Mouse (Mus musculus) thymus, adult 18-20 months (tissue): ENCODE results near the gene Atpaf2.
A peak's percentile ranks its signal among the peaks of the same experiment; 100 is the strongest.

Experiments
- DNase-seq, 2 experiments: peaks; one replicate each; pipeline ENCODE4 v3.0.0; 2022; ENCODE audit warnings: mixed read lengths in 2 of 2

The Atpaf2 gene

GRCm38 (mm10) chr11:60391346-60391745 is 26.9 kb downstream of the Atpaf2 start:
- no peak for DNase-seq

- DNase-seq: no peak
Observed at GRCm38 (mm10) chr11:60387944-60388343, 30.3 kb downstream of the Atpaf2 start.

DNA sequence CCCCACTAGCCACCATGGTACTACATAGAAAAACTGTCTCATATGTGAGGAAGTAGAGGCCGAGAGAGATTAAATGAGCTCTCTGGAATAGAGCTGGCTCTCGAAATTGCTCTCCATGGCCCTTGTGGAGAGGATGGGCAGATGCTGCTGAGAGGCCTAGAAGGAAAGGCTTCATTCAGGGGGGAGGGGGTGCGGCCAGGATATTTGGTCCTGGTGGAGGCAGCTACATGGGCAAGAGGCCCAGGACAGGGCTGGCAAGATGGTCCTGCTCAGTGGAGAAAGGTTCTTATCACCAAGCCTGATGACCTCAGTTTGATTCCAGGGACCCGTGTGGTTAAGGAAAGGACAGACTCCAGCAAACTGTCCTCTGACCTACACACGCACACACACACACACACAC is 32.3 kb downstream of the Atpaf2 start:
- no peak for DNase-seq

GRCm38 (mm10) chr11:60384762-60385421 is 33.4 kb downstream of the Atpaf2 start:
- DNase-seq: no peak

GRCm38 (mm10) chr11:60383518-60383917 is 34.7 kb downstream of the Atpaf2 start:
- no peak for DNase-seq

- no peak for DNase-seq
Observed at GRCm38 (mm10) chr11:60374481-60374880, 43.8 kb downstream of the Atpaf2 start.

DNA sequence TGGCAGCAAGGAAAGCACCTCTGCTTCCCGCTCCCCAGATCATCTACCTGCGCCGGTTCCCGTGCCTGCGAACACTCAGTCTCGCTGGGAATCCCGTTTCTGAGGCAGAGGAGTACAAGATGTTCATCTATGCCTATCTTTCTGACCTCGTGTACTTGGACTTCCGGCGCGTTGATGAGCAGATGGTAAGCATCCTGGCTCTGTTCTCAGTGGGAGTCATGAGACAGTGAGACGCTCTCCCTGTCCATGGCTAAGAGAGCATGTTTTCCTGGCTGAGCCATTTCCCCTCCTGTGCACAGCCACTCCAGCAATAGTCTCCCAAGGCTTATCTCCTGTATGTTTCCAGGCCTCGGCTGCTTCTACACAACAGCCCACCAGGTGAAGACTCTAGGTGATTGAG is 47.8 kb downstream of the Atpaf2 start:
- no peak for DNase-seq

DNA sequence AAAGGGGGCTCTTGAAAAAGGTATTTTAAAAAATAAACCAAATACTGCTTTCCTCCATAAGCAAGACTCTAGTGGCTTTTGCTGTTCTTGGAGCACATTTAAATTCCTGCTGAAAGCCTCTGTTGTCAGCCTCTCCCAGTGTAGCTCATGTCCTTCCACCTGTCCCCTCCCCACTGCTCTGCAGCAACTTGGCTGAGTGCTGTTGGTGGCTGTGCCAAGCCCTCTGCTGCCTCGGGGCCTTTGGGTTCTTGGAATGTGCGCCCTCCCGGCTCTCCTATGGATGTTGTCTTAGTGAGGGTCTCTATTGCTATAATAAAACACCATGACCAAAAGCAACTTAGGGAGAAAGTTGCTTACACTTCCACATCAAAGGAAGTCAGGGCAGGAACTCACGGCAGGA is 48.8 kb downstream of the Atpaf2 start:
- DNase-seq: no peak

DNA sequence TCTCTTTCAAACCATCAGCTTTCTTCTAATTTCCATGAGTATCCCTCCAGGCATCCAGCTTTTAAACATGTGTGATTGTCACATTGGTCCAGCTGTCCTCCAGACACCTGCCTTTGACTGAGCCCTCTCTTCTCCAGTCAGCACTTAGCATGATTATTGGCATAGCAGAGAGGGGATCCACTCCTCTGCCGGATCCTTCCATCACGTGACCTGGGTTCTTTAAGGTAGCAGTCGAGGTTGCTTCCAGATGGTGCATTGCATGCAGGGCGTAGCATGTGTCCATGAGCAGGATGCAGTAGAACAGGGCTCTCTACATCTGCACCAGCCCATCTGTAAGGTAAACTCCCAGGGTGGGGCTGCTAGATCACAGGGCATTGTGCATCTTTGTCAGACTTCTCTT is 49.3 kb downstream of the Atpaf2 start:
- DNase-seq: no peak

DNA sequence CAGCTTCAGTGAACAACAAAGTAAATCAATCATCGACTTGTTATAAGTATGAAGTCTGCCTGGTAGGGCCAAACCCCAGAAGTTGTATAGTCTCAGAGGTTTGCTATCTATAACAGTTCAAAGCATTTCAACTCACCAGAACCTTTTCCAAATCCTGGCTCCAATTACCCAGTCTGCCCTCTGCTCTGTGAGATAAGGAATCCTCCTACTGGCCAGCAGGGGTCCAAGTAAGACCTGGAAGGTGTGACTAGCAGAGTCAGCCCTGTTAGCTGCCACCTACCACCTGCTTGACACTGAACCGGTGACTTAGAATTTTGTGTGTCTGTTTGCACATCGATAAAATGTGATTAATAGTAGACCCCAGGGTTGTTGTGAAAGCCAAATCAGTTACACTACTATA is 51.0 kb downstream of the Atpaf2 start:
- DNase-seq: no peak

- DNase-seq: no peak
Observed at GRCm38 (mm10) chr11:60366239-60367019, 51.8 kb downstream of the Atpaf2 start.

- no peak for DNase-seq
Observed at GRCm38 (mm10) chr11:60360631-60361201, 57.5 kb downstream of the Atpaf2 start.

DNA sequence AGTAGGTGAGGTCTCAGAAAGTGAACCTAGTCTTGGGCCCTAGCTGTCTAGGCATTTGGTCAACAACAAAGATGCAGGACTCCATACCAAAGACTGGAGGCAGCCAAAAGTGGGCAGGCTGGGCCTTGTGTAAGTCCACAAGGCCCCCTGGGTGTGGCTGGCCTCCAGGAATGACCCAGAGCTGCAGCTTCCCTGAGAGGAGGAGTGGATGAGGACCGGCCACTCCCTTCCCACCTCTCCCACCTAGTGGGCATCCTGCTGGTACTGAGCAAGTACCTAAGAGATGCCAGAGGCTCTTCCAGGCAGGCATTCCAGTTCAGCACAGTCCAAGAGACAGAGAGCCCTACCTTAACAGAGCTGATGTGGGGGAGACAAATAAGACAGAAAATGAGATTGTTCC is 58.3 kb downstream of the Atpaf2 start:
- no peak for DNase-seq

- no peak for DNase-seq
Observed at GRCm38 (mm10) chr11:60359138-60359537, 59.1 kb downstream of the Atpaf2 start.

DNA sequence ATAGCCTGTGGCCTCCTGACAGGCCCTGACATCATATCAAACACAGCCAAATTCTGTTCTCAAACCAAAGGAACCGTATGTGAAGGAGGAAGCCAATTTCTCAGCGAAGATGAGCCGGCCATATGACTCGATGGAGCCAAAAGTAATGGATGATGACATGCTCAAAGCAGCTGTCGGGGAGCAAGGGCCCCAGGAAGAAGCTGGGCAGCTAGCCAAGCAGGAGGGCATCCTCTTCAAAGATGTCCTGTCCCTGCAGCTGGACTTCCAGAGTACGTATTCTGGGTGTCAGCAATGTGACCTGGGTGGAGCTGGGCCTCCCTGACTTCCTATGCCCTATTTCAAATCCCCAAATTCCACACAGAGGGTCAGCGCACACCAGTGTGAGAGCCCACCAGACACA is 59.7 kb downstream of the Atpaf2 start:
- DNase-seq: no peak

GRCm38 (mm10) chr11:60357116-60357515 is 61.1 kb downstream of the Atpaf2 start:
- DNase-seq: no peak

DNA sequence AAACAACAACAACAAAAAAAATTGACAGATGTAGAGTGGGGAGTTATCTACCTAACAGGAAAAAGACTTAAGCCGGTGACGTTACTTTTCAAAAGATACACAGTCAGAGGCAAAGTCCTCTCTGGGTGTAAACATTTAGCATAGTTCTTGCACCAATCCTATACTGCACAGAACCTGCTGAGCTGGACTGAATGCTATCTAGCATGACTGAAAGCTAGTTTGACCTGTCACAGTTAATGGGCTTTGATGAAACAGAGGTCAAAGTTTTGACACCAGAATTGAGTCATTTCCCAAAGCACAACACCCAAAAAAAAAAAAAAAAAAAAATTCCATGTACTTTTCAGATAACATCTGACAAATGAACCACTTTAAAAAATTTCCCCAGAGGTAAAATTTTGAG is 62.3 kb downstream of the Atpaf2 start:
- no peak for DNase-seq

GRCm38 (mm10) chr11:60352559-60353411 is 65.5 kb downstream of the Atpaf2 start, which contains the start of the genes Tom1l2 and Drc3:
Gene Tom1l2 (minus strand): TSS chr11:60352905.
Gene Drc3 (plus strand): TSS chr11:60353329.
- DNase-seq: peak; percentile 98

DNA sequence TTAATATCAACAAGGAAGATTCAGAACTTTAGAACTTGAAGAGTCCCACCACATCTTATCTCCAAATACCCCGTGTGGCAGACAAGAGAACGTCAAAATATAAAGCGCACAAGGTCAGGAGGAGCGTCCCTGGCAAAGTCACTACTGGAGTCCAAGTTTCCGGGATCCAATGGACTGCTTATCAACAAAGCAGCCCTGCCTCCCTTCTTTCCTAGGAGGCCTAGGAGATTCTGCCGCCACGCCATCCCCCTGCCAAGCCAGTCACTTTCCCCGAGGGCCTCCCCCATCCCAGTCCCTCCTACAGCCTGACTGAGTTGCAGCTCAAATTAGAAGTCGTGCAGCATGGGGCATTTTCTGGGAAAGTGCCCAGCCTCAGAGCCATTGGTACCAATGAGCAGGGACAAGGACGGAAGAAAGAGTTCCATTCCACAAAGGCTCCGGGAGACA is 66.3 kb downstream of the Atpaf2 start:
- no peak for DNase-seq

GRCm38 (mm10) chr11:60351388-60351787 is 66.9 kb downstream of the Atpaf2 start:
- DNase-seq: no peak
